Mouse (Mus musculus): ENCODE data around the gene Tmem82.

Gene Tmem82

GRCm38 (mm10) chr4:141618565-141619243 is at the start of gene Tmem82:
Gene Tmem82, minus strand, starts transcription at chr4:141618633.
- peak; percentile 55 for DNase-seq (ENCODE audit: low spot score in 2 of 2)

- DNase-seq (ENCODE audit: low spot score in 2 of 2) = no peak
These were observed 46.4 kb upstream of the Tmem82 start, which contains the start of gene Plekhm2 for GRCm38 (mm10) chr4:141664799-141665198. Gene Plekhm2, minus strand, starts transcription at chr4:141664899.

GRCm38 (mm10) chr4:141664011-141664745 is 45.7 kb upstream of the Tmem82 start:
- DNase-seq (ENCODE audit: low spot score in 2 of 2) = peak; percentile 66 to 73

DNA sequence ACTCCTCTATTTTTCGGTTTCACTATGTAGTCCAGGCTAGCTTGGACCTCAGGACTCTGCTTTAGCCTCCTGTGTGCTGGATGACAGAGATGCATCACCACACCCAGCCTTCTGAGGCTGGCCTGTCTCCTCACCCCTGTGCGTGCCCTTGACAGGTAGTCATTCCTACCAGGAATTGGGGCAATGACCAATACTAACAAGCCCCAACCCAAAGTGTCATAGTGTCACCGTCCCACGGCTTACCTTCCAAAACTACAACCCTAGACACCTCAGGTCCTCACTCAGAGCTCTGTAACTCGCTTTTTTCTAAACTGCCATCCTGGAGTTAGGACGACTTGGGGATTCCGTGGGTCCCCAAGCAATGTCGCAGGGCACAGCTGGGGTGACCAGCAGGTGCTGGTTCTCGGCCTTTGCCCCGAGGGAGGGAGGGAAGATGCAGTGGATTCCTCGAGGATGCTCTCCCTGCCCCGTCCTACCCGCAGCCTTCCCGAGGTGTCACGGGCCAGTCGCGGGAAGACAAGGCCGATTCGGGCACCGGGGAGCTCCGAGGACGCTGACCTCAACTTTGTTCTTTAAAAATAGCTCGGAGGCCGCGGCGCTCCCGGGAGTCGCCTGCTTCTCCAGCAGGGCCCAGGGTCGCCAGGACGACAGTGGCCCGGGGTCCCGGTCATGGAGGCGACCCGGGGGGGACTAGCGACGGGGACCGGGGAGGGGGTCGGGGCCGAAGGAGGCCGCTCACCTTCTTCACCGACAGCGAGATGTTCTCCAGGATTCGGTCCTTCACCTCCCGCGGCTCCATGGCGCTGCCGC is 44.9 kb upstream of the Tmem82 start:
- DNase-seq (ENCODE audit: low spot score in 2 of 2) = no peak

- DNase-seq (ENCODE audit: low spot score in 2 of 2) = no peak
These were observed 42.5 kb upstream of the Tmem82 start for GRCm38 (mm10) chr4:141660884-141661283.

DNA sequence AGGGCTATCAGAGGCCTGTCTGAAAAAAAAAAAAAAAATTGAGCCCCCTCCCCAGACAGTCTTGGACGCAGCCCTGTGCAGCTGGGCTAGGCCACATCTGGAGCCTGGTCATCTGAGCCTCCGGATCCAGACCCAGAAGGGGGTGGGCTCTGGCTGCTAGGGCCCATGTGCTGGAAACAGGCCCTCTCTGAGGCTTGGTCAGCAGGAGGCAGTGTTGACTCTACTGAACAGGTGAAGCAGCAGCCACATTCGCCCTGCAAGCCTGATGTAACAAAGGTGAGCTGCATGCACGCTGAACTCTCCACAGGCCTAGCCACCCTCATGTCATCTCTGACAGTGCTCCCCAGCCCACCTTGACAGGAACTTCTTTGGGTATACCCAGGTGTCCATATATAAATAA is 41.3 kb upstream of the Tmem82 start:
- no peak for DNase-seq (ENCODE audit: low spot score in 2 of 2)

- DNase-seq (ENCODE audit: low spot score in 2 of 2) = no peak
These were observed 40.5 kb upstream of the Tmem82 start for GRCm38 (mm10) chr4:141658846-141659484.

GRCm38 (mm10) chr4:141656932-141657331 is 38.5 kb upstream of the Tmem82 start:
- no peak for DNase-seq (ENCODE audit: low spot score in 2 of 2)

- peak in 1 of 2 experiments; percentile 14 for DNase-seq (ENCODE audit: low spot score in 2 of 2)
These were observed 37.6 kb upstream of the Tmem82 start for GRCm38 (mm10) chr4:141655908-141656608.

GRCm38 (mm10) chr4:141654509-141654908 is 36.1 kb upstream of the Tmem82 start:
- DNase-seq (ENCODE audit: low spot score in 2 of 2) = no peak

- no peak for DNase-seq (ENCODE audit: low spot score in 2 of 2)
These were observed 35.4 kb upstream of the Tmem82 start for GRCm38 (mm10) chr4:141653813-141654212.

DNA sequence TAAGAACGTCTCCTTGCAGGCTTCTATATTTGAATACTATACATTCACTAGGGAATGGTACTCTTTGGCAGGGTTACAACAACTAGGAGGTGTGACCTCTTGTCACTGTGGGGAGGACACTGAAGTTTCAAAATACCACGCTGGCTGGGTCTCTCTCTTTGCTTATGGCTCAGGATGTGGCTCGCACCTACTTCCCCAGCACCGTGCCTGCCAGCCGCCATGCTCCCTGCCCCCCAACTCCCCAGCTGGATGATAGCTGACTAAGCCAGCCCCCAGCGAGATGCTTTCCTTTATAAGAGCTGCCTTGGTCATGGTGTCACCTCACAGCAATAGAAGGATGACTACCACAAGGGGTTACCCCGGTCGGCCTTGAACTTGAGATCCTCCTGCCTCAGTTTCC is 34.6 kb upstream of the Tmem82 start:
- no peak for DNase-seq (ENCODE audit: low spot score in 2 of 2)

DNA sequence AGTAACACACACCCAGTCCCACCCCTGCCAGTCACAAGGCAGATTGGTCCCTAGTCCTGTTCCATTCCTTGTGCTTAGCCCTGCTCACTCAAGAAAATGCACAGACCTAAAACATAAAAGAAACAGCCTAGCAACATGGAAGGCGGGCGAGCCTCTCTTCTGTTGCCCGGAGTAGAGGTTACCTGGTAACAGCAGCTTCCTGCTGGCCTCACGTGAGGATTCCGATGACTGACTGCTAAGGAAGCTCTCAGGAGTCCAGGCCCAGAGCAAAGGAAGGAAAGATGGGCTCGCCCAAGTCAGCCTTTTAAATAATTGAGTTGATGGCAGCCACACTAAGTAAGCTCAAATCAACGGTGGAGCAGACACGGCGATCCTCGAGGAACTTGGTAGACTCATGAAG is 33.5 kb upstream of the Tmem82 start:
- DNase-seq (ENCODE audit: low spot score in 2 of 2) = no peak

DNA sequence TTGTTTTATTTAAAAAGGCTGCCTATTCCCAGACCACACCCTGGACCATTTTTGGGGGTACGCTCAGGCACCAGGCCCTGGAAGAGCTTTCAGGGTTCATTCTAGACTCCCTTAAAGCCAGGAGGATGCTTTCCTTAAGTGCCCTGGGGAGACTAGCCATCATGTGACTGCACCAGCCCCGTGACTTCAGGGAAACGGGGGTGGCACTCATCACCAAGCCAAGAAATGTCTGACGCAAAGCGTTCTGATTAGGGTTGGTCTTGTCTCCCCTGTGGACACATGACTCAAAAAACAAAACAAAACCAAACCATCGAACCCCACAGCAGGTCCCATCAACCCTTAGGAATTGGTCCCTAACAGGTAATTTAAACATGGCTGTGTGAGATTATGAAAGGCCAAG is 32.9 kb upstream of the Tmem82 start:
- DNase-seq (ENCODE audit: low spot score in 2 of 2) = no peak

DNA sequence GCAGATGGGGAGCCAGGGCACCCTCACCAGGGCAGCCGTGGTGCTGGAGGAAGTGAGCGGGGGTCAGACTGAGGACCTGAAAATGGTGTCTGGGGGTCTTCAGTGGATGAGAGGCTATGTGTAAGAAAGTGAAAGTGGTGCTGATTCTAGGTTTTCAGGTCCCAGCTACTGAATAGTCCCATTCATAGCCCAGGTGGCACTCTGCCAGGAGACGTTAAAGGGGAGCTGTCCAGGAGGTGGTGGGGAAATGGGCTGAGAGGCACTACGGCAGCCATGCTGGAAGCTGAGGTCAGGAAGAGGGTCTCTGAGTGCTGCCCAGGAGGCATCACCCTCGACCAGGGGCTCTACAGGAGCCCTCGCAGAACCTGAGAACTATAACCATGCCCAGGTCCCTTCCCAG is 30.8 kb upstream of the Tmem82 start:
- DNase-seq (ENCODE audit: low spot score in 2 of 2) = no peak

- no peak for DNase-seq (ENCODE audit: low spot score in 2 of 2)
These were observed 29.8 kb upstream of the Tmem82 start for GRCm38 (mm10) chr4:141648262-141648661.

- no peak for DNase-seq (ENCODE audit: low spot score in 2 of 2)
These were observed 28.8 kb upstream of the Tmem82 start for GRCm38 (mm10) chr4:141647187-141647586.

GRCm38 (mm10) chr4:141645988-141646387 is 27.6 kb upstream of the Tmem82 start:
- no peak for DNase-seq (ENCODE audit: low spot score in 2 of 2)

- peak in 1 of 2 experiments; percentile 16 for DNase-seq (ENCODE audit: low spot score in 2 of 2)
These were observed 24.9 kb upstream of the Tmem82 start for GRCm38 (mm10) chr4:141643118-141643855.
